Mouse (Mus musculus) retina, embryonic 14.5 days (tissue): ENCODE results near the gene Lin28a.
"Not testable (repeated sequence)": the region's sequence is repeated elsewhere in the genome, so short reads cannot be mapped to it uniquely, and the experiment has no call there.

Source experiments
- DNase-seq: peaks from one replicate; pipeline ENCODE4 v3.0.0-alpha.2; 2015; ENCODE audit warnings: low spot score

Lin28a gene

DNA sequence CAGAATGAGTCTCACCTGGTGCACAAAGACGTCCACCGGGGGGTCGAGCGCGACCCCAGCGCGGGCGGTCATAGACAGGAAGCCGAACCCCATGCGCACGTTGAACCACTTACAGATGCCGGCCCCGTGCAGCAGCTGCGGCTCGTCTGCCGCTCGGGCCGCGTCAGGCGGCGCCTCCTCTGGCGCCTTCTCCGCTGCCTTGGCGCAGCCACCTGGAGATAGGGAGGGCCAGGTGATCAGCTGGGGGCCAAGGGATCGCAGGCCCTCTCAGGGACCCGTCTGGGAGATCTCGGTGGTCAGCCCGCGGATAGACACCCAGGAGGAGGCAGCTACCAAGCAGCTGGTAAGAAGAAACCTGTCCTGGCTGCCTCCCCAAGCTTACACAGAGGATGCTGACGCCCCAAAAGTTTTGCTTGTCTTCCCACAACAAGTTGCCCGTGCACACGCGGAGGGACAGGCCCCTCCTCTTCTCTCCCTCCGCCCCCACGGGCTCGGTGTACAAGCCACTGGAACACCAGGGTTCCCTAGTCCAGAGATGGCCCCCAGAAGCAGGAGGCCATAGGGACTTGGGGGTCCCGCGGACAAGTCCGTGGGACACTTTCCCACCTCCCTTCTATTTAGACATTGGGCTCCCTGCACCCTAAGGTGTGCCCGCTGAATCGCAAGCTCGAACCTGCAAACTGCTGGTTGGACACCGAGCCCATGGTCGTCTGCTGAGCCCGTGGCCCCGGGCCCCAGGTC lies 433 bp downstream of the Lin28a start:
- peak; percentile 24 for DNase-seq

DNA sequence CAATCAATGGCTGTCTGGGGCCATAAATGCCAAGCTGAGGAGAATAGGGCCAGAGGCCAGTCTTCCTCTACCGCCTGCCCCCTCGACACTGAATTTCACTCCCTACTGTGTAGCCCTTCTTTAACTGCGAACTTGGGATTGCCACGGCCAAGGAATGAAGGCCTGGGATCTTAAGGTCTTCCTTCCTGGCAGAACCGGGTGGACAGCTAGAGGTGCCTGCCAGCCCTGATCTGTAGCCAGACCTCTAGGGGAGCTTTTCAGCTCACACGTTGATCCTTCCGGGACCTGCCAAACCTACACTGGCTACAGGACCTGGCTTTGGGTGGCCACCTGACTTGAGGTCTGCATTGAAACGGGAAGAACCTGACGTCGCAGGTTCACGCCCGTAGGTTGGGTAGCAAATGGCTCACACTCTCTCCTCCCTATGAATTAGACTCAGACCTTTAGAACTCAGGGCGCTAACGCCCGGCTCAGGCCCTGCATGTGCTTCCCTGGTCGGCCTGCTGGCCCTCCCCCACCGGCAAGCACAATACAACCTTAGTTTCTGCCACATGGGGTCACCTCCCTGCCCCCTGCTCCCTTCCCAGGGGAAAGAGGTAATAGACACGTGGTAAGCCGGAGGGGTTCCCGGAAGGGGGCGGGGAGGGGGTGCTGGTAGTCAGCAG lies 1.3 kb downstream of the Lin28a start:
- peak; percentile 35 for DNase-seq

- DNase-seq = peak; percentile 36
Measured at GRCm38 (mm10) chr4:134016767-134017166, 1.9 kb downstream of the Lin28a start.

GRCm38 (mm10) chr4:134016208-134016607 lies 2.4 kb downstream of the Lin28a start:
- DNase-seq = no peak

DNA sequence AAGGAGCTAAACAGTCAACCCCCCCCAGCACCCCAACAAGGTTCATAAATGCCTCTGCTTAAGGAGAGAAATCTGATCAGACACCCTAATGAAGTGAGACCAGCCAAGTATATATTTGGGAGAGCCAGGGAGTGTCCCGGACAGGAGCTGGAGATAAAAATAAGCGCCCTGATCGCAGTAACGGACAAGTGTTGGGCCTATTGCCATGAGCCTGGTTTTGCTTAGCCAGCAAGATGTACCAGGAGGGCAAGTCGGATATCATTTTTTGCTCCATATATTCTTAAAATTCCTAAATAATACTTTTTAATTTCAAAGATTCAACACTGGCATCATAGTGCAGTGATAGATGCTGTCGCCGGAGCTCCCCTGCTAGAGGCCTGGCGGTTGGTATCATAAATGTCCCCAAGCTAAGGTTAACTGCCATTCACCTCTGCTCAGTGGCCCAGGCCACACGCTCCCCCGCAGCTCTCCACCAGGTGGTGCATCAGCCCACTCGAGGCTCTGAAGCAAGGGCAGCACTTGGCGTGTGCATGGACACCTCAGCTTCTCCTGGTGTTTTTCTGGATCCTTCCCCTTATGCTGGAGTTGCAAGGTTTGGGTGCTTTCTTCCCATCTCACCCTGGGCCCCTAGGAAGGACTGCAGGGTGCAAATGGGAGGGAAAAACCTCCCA lies 5.6 kb downstream of the Lin28a start:
- DNase-seq = peak; percentile 53

- no peak for DNase-seq
Measured at GRCm38 (mm10) chr4:134011450-134012414, 6.9 kb downstream of the Lin28a start.

GRCm38 (mm10) chr4:134009709-134010108 lies 8.9 kb downstream of the Lin28a start:
- no peak for DNase-seq

- DNase-seq = no peak
Measured at GRCm38 (mm10) chr4:134006845-134007244, 11.8 kb downstream of the Lin28a start.

DNA sequence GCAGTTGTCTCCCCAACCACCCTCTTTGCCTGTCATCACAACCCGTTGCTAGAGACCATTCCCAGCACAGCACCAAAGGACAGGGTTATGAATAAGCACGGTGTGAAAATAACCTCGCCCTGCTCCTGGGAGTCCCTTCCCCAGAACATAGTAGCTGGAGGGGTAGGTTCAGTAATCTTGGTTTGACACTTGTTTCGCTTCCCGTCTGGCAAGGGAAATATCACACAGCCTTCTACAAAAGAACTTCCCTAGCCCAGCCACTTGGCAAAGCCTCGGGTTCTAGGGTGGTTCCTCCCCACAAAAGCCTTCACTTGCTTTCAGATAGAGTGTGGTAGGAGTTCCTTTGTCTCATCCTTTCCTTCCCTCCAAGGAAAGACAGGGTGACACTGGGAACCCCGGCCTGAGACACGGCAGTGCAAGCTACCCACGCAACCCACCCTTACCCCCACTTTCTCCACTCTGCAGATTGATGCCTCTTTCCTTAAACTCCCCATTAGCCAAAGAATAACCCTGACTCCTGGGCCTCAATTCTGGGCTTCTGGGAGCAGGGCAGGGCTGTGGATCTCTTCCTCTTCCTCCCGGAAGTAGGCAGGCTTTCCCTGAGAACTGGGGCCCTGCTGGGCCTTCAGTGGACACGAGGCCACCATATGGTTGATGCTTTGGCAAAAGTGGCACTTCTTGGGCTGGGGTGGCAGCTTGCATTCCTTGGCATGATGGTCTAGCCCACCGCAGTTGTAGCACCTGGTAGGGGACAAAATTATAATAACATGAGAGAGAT lies 12.9 kb downstream of the Lin28a start:
- no peak for DNase-seq

GRCm38 (mm10) chr4:134002903-134003302 lies 15.7 kb downstream of the Lin28a start:
- DNase-seq = no peak

GRCm38 (mm10) chr4:134002246-134002645 lies 16.4 kb downstream of the Lin28a start:
- no peak for DNase-seq

DNA sequence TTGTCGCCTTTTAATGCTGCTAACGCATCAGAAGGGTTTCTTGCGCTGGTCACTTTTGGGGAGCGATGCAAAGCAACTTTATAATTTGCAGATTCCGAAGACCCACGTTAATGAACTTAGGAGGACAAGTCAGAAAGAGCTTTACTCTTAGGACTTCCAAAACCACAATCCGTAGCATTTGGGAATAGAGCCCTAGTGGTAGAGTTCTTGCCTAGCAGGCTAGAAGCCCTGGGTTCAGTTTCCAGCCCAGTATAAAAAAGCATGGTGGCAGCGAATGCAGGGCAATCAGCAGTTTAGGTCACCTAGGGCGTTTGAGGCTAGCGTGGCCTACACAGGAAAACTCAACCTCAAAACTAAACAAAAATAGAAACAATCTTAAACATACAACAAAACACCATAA lies 16.9 kb downstream of the Lin28a start:
- peak; percentile 27 for DNase-seq

GRCm38 (mm10) chr4:134000466-134001438 lies 17.9 kb downstream of the Lin28a start, which contains the start of gene Dhdds:
Gene Dhdds (minus strand): TSS chr4:134000918.
- DNase-seq = peak; percentile 98

GRCm38 (mm10) chr4:133994697-133995096 lies 23.9 kb downstream of the Lin28a start:
- DNase-seq = no peak

- DNase-seq = no peak
Measured at GRCm38 (mm10) chr4:133991087-133991660, 27.5 kb downstream of the Lin28a start.

- DNase-seq = no peak
Measured at GRCm38 (mm10) chr4:133990035-133990434, 28.6 kb downstream of the Lin28a start.

GRCm38 (mm10) chr4:133988289-133988688 lies 30.4 kb downstream of the Lin28a start:
- not testable (repeated sequence) for DNase-seq

DNA sequence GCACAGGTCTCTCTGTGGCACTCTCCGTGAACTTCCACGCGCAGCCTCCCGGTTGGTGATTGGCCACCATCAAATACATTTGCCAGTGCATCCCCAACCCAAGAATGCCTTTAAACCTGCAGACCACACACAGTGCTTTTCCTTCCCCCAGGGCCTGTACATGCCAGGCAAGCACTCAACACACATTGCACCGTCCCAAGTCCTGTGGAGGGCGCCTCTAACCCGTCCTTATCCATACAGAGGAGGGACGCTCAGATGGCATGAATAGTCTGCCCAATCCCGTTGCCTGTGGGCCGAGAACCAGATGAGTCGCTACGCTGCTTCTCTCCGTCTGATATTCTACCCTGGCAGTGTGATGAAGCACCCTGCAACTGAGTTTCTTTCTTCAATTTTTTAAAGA lies 35.7 kb downstream of the Lin28a start:
- no peak for DNase-seq

GRCm38 (mm10) chr4:133980496-133980895 lies 38.1 kb downstream of the Lin28a start:
- no peak for DNase-seq
